Mouse (Mus musculus): Measurements from ENCODE around the gene Bsn. TPM values are rescaled to one million over a fixed set of nuclear protein-coding genes. Genes with fewer than 3 reads are reported as not detected.

The Bsn gene
- polyA plus RNA-seq, 1 experiment from 2014 or later = 4.4 TPM

GRCm38 (mm10) chr9:108129042-108129948 is 60.9 kb downstream of the Bsn start:
- H3K4me1 ChIP-seq (replicated peaks; ENCODE audit: control insufficient read depth, insufficient read depth, low read length) = no peaks in the 10 kb centered on the region
- H3K4me2 ChIP-seq (replicated peaks; ENCODE audit: low read depth, low read length) = no peak overlapping the region
- no peaks in the 10 kb centered on the region for H3K9me3 ChIP-seq (ENCODE audit: control insufficient read depth, low read length)
- H3K27ac ChIP-seq (ENCODE audit: low read depth, low read length) = no peak overlapping the region
- H3K4me3 ChIP-seq (ENCODE audit: low read depth, low read length) = no peak overlapping the region
- H3K36me3 ChIP-seq (ENCODE audit: control insufficient read depth, insufficient read depth, low read length) = no peaks in the 10 kb centered on the region
- DNase-seq (ENCODE audit: low spot score) (no peak), ATAC-seq (ENCODE audit: low FRiP score) (no peak)
- WGBS = 82% methylated on average over 13 of the region's 13 CpGs
- no peak overlapping the region for H3K9ac ChIP-seq (ENCODE audit: low read depth, low read length)
- no peaks in the 10 kb centered on the region for H3K27me3 ChIP-seq (ENCODE audit: control insufficient read depth, insufficient read depth, low read length)

GRCm38 (mm10) chr9:108128248-108128647 is 61.9 kb downstream of the Bsn start:
- H3K4me2 ChIP-seq (replicated peaks; ENCODE audit: low read depth, low read length) = no peak overlapping the region
- H3K36me3 ChIP-seq (ENCODE audit: control insufficient read depth, insufficient read depth, low read length) = no peaks in the 10 kb centered on the region
- H3K27me3 ChIP-seq (ENCODE audit: control insufficient read depth, insufficient read depth, low read length) = no peaks in the 10 kb centered on the region
- no peaks in the 10 kb centered on the region for H3K9me3 ChIP-seq (ENCODE audit: control insufficient read depth, low read length)
- ATAC-seq (ENCODE audit: low FRiP score) (no peak), DNase-seq (ENCODE audit: low spot score) (no peak)
- H3K4me3 ChIP-seq (ENCODE audit: low read depth, low read length) = no peak overlapping the region
- no peak overlapping the region for H3K9ac ChIP-seq (ENCODE audit: low read depth, low read length)
- WGBS = 85% methylated on average over 11 of the region's 11 CpGs
- no peak overlapping the region for H3K27ac ChIP-seq (ENCODE audit: low read depth, low read length)
- H3K4me1 ChIP-seq (replicated peaks; ENCODE audit: control insufficient read depth, insufficient read depth, low read length) = no peaks in the 10 kb centered on the region

- Histone ChIP-seq H3K4me2 (replicated peaks; ENCODE audit: low read depth, low read length) (no peak overlapping the region), H3K27me3 (ENCODE audit: control insufficient read depth, insufficient read depth, low read length) (no peaks in the 10 kb centered on the region), H3K27ac (ENCODE audit: low read depth, low read length) (no peak overlapping the region), H3K9me3 (ENCODE audit: control insufficient read depth, low read length) (no peaks in the 10 kb centered on the region), H3K4me3 (ENCODE audit: low read depth, low read length) (no peak overlapping the region), H3K4me1 (replicated peaks; ENCODE audit: control insufficient read depth, insufficient read depth, low read length) (no peaks in the 10 kb centered on the region), H3K36me3 (ENCODE audit: control insufficient read depth, insufficient read depth, low read length) (no peaks in the 10 kb centered on the region), H3K9ac (ENCODE audit: low read depth, low read length) (no peak overlapping the region)
- ATAC-seq (ENCODE audit: low FRiP score) = no peak
- 87% methylated on average over 17 of the region's 17 CpGs for WGBS
- no peak for DNase-seq (ENCODE audit: low spot score)
Measured at GRCm38 (mm10) chr9:108126436-108127180, 63.6 kb downstream of the Bsn start.

GRCm38 (mm10) chr9:108125731-108126130 is 64.5 kb downstream of the Bsn start:
- Histone ChIP-seq H3K4me2 (replicated peaks; ENCODE audit: low read depth, low read length) (no peak overlapping the region), H3K9ac (ENCODE audit: low read depth, low read length) (no peak overlapping the region), H3K4me1 (replicated peaks; ENCODE audit: control insufficient read depth, insufficient read depth, low read length) (no peaks in the 10 kb centered on the region), H3K9me3 (ENCODE audit: control insufficient read depth, low read length) (no peaks in the 10 kb centered on the region), H3K4me3 (ENCODE audit: low read depth, low read length) (no peak overlapping the region), H3K27me3 (ENCODE audit: control insufficient read depth, insufficient read depth, low read length) (no peaks in the 10 kb centered on the region), H3K27ac (ENCODE audit: low read depth, low read length) (no peak overlapping the region), H3K36me3 (ENCODE audit: control insufficient read depth, insufficient read depth, low read length) (no peaks in the 10 kb centered on the region)
- 88% methylated on average over 8 of the region's 8 CpGs for WGBS
- ATAC-seq (ENCODE audit: low FRiP score) (no peak), DNase-seq (ENCODE audit: low spot score) (no peak)

GRCm38 (mm10) chr9:108123916-108124315 is 66.3 kb downstream of the Bsn start:
- Histone ChIP-seq H3K27me3 (ENCODE audit: control insufficient read depth, insufficient read depth, low read length) (no peaks in the 10 kb centered on the region), H3K9ac (ENCODE audit: low read depth, low read length) (no peak overlapping the region), H3K27ac (ENCODE audit: low read depth, low read length) (no peak overlapping the region), H3K4me1 (replicated peaks; ENCODE audit: control insufficient read depth, insufficient read depth, low read length) (no peaks in the 10 kb centered on the region), H3K36me3 (ENCODE audit: control insufficient read depth, insufficient read depth, low read length) (no peaks in the 10 kb centered on the region), H3K4me3 (ENCODE audit: low read depth, low read length) (no peak overlapping the region), H3K4me2 (replicated peaks; ENCODE audit: low read depth, low read length) (no peak overlapping the region), H3K9me3 (ENCODE audit: control insufficient read depth, low read length) (no peaks in the 10 kb centered on the region)
- DNase-seq (ENCODE audit: low spot score) (no peak), ATAC-seq (ENCODE audit: low FRiP score) (no peak)
- WGBS = 85% methylated on average over 4 of the region's 4 CpGs

- 91% methylated on average over 10 of the region's 10 CpGs for WGBS
- no peak overlapping the region for H3K4me2 ChIP-seq (replicated peaks; ENCODE audit: low read depth, low read length)
- H3K4me3 ChIP-seq (ENCODE audit: low read depth, low read length) = no peak overlapping the region
- ATAC-seq (ENCODE audit: low FRiP score) (no peak), DNase-seq (ENCODE audit: low spot score) (no peak)
- H3K27me3 ChIP-seq (ENCODE audit: control insufficient read depth, insufficient read depth, low read length) = no peaks in the 10 kb centered on the region
- no peak overlapping the region for H3K27ac ChIP-seq (ENCODE audit: low read depth, low read length)
- no peaks in the 10 kb centered on the region for H3K9me3 ChIP-seq (ENCODE audit: control insufficient read depth, low read length)
- H3K4me1 ChIP-seq (replicated peaks; ENCODE audit: control insufficient read depth, insufficient read depth, low read length) = no peaks in the 10 kb centered on the region
- H3K36me3 ChIP-seq (ENCODE audit: control insufficient read depth, insufficient read depth, low read length) = no peaks in the 10 kb centered on the region
- H3K9ac ChIP-seq (ENCODE audit: low read depth, low read length) = no peak overlapping the region
Measured at GRCm38 (mm10) chr9:108121170-108121969, 68.8 kb downstream of the Bsn start.

- H3K4me2 ChIP-seq (replicated peaks; ENCODE audit: low read depth, low read length) = no peak overlapping the region
- no peak overlapping the region for H3K27ac ChIP-seq (ENCODE audit: low read depth, low read length)
- no peaks in the 10 kb centered on the region for H3K27me3 ChIP-seq (ENCODE audit: control insufficient read depth, insufficient read depth, low read length)
- H3K4me1 ChIP-seq (replicated peaks; ENCODE audit: control insufficient read depth, insufficient read depth, low read length) = no peaks in the 10 kb centered on the region
- no peaks in the 10 kb centered on the region for H3K36me3 ChIP-seq (ENCODE audit: control insufficient read depth, insufficient read depth, low read length)
- H3K9me3 ChIP-seq (ENCODE audit: control insufficient read depth, low read length) = no peaks in the 10 kb centered on the region
- H3K9ac ChIP-seq (ENCODE audit: low read depth, low read length) = no peak overlapping the region
- WGBS = 93% methylated on average over 8 of the region's 8 CpGs
- H3K4me3 ChIP-seq (ENCODE audit: low read depth, low read length) = no peak overlapping the region
- ATAC-seq (ENCODE audit: low FRiP score) (no peak), DNase-seq (ENCODE audit: low spot score) (no peak)
Measured at GRCm38 (mm10) chr9:108120671-108121070, 69.5 kb downstream of the Bsn start.

GRCm38 (mm10) chr9:108119891-108120411 is 70.2 kb downstream of the Bsn start:
- H3K27me3 ChIP-seq (ENCODE audit: control insufficient read depth, insufficient read depth, low read length) = no peaks in the 10 kb centered on the region
- no peak overlapping the region for H3K27ac ChIP-seq (ENCODE audit: low read depth, low read length)
- no peaks in the 10 kb centered on the region for H3K4me1 ChIP-seq (replicated peaks; ENCODE audit: control insufficient read depth, insufficient read depth, low read length)
- H3K36me3 ChIP-seq (ENCODE audit: control insufficient read depth, insufficient read depth, low read length) = no peaks in the 10 kb centered on the region; the same call in 1 of the 2 replicates
- no peak overlapping the region for H3K4me3 ChIP-seq (ENCODE audit: low read depth, low read length)
- H3K9ac ChIP-seq (ENCODE audit: low read depth, low read length) = no peak overlapping the region
- H3K4me2 ChIP-seq (replicated peaks; ENCODE audit: low read depth, low read length) = no peak overlapping the region
- ATAC-seq (ENCODE audit: low FRiP score) = no peak
- WGBS = 63% methylated on average over 11 of the region's 11 CpGs
- H3K9me3 ChIP-seq (ENCODE audit: control insufficient read depth, low read length) = no peaks in the 10 kb centered on the region
- DNase-seq (ENCODE audit: low spot score) = no peak
